Mouse (Mus musculus): ENCODE measurements around the gene Ksr2. TPM values are rescaled to one million over a fixed set of nuclear protein-coding genes. Genes with fewer than 3 reads are reported as not detected.

Ksr2 gene
- polyA plus RNA-seq, 1 experiment from 2014 or later = 1.4 TPM

DNA sequence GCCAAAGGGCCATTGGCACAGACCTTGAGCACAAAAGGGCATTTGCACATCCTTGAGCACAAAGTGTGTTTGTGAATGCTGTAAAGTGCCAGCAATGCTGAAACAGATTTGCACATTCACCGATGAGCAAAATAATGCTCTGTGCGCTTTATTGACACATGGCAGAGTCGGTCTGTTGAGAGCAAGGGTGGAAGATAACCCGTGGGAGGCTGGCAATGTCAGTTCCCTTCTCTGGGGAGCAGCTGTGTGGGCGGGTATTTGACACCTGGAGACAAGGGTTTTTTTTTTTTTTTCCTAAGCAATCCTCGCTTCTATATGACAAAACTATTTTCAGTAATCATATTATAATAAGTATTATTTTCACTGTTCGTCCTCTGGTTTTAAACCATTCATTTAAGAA is 389.8 kb downstream of the Ksr2 start:
- Histone ChIP-seq H3K36me3 (ENCODE audit: control insufficient read depth, insufficient read depth, low read length) (no peaks in the 10 kb centered on the region), H3K9ac (ENCODE audit: low read length) (no peak overlapping the region), H3K4me2 (ENCODE audit: low read depth) (no peak overlapping the region), H3K27ac (ENCODE audit: low read depth, low read length) (no peak overlapping the region), H3K27me3 (ENCODE audit: control insufficient read depth, insufficient read depth, low read length) (no peaks in the 10 kb centered on the region), H3K4me1 (ENCODE audit: control insufficient read depth, insufficient read depth, low read length) (no peaks in the 10 kb centered on the region), H3K9me3 (ENCODE audit: control insufficient read depth, low read length) (no peaks in the 10 kb centered on the region), H3K4me3 (ENCODE audit: low read depth, low read length) (no peak overlapping the region)
- ATAC-seq (ENCODE audit: insufficient read depth, low FRiP score, low TSS enrichment) (no peak), DNase-seq (ENCODE audit: low spot score) (no peak)
- WGBS = 73% methylated on average over 7 of the region's 7 CpGs

DNA sequence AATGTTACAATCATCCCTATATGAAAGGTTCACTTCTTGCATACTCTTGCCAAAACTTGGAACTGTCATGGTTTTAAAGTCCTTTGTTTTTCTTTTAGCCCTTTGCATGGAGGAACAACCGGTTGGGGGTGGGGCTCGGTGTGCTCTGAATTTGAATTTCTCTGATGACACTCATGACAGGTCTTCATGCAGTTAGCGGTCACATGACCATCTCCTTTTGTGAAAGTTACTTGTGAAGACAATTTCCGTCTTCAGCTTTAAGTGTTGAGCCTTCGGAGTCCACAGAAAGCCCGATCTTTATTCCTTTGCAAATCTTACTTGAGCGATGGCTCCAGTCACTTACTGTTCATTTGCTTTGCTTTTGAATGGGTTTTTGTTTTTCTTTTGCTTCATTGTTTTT is 397.1 kb downstream of the Ksr2 start:
- Histone ChIP-seq H3K27ac (ENCODE audit: low read depth, low read length) (no peak overlapping the region), H3K4me3 (ENCODE audit: low read depth, low read length) (no peak overlapping the region), H3K9ac (ENCODE audit: low read length) (no peak overlapping the region), H3K36me3 (ENCODE audit: control insufficient read depth, insufficient read depth, low read length) (no peaks in the 10 kb centered on the region), H3K9me3 (ENCODE audit: control insufficient read depth, low read length) (no peaks in the 10 kb centered on the region), H3K4me1 (ENCODE audit: control insufficient read depth, insufficient read depth, low read length) (no peaks in the 10 kb centered on the region), H3K27me3 (ENCODE audit: control insufficient read depth, insufficient read depth, low read length) (no peaks in the 10 kb centered on the region), H3K4me2 (ENCODE audit: low read depth) (no peak overlapping the region)
- DNase-seq (ENCODE audit: low spot score) = no peak
- 94% methylated on average over 7 of the region's 7 CpGs for WGBS
- no peak for ATAC-seq (ENCODE audit: insufficient read depth, low FRiP score, low TSS enrichment)

DNA sequence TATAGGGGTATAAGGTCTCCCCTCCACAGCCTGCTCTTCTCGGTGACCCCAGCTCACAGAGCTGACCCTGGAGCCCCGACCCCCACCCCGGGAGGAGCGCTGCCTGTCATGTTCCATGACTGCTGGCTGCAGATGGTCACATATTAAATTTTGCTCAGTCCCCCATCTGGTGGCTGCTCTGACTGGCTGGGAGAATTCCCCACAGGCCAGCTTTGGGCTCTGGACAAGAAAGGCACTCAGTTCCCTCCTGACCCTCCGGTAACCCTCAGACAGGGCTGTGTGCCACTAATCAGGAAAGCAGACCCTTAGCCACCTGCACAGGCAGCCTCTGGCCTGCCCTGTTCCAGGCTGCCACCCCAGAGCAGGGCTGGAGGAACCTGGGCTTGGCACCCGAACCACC is 405.0 kb downstream of the Ksr2 start:
- no peak for DNase-seq (ENCODE audit: low spot score)
- H3K27ac ChIP-seq (ENCODE audit: low read depth, low read length) = no peak overlapping the region
- no peaks in the 10 kb centered on the region for H3K27me3 ChIP-seq (ENCODE audit: control insufficient read depth, insufficient read depth, low read length)
- WGBS = 76% methylated on average over 6 of the region's 6 CpGs
- H3K4me1 ChIP-seq (ENCODE audit: control insufficient read depth, insufficient read depth, low read length) = no peaks in the 10 kb centered on the region; the same call in 1 of the 2 replicates
- H3K4me3 ChIP-seq (ENCODE audit: low read depth, low read length) = no peak overlapping the region
- H3K4me2 ChIP-seq (ENCODE audit: low read depth) = no peak overlapping the region
- no peaks in the 10 kb centered on the region for H3K9me3 ChIP-seq (ENCODE audit: control insufficient read depth, low read length)
- ATAC-seq (ENCODE audit: insufficient read depth, low FRiP score, low TSS enrichment) = no peak
- H3K36me3 ChIP-seq (ENCODE audit: control insufficient read depth, insufficient read depth, low read length) = no peaks in the 10 kb centered on the region
- H3K9ac ChIP-seq (ENCODE audit: low read length) = no peak overlapping the region

DNA sequence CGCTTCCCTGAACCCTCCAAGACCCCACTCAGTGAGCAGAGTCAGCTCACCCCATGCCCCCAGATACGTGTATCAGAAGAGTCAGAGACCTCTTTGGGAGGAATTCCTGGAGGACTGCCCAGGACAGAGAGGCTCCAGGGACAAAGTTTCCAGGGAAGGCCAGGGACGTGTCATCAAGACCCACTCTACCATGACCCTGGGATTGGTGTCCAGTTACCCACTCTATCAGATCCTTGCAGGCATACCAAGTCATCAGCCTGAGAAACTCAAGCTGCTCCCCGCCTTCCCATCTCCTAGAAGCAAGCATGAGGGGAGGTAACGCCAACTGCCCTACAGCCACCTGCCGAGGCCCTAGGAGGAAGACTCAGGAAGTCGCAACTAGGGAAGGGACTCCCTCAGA is 406.6 kb downstream of the Ksr2 start:
- no peaks in the 10 kb centered on the region for H3K36me3 ChIP-seq (ENCODE audit: control insufficient read depth, insufficient read depth, low read length)
- H3K4me3 ChIP-seq (ENCODE audit: low read depth, low read length) = no peak overlapping the region
- ATAC-seq (ENCODE audit: insufficient read depth, low FRiP score, low TSS enrichment) = no peak
- H3K4me2 ChIP-seq (ENCODE audit: low read depth) = no peak overlapping the region
- 78% methylated on average over 7 of the region's 7 CpGs for WGBS
- H3K4me1 ChIP-seq (ENCODE audit: control insufficient read depth, insufficient read depth, low read length) = no peaks in the 10 kb centered on the region; the same call in 1 of the 2 replicates
- no peak overlapping the region for H3K27ac ChIP-seq (ENCODE audit: low read depth, low read length)
- H3K9me3 ChIP-seq (ENCODE audit: control insufficient read depth, low read length) = no peaks in the 10 kb centered on the region
- no peak overlapping the region for H3K9ac ChIP-seq (ENCODE audit: low read length)
- DNase-seq (ENCODE audit: low spot score) = no peak
- no peaks in the 10 kb centered on the region for H3K27me3 ChIP-seq (ENCODE audit: control insufficient read depth, insufficient read depth, low read length)

DNA sequence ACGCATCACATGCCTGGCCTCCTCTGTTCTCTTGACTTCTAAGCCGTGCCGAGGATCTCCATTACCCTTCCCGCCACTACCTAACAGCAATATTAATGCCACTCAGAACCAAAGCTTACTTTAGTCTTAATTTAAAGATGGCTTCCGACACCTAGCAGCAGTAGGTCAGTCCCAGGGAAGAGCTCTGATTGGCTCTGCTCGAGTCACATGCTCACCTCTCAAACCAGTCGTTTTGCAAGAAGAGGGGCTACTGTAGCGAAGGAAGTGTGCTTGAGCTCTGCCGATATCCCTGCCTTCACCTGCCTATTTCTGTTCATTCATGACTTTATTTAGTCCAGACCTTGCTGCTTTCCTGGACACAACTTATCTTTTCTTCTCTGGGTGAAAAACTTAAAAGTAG is 410.0 kb downstream of the Ksr2 start:
- ATAC-seq (ENCODE audit: insufficient read depth, low FRiP score, low TSS enrichment) = no peak
- Histone ChIP-seq H3K27ac (ENCODE audit: low read depth, low read length) (no peak overlapping the region), H3K4me3 (ENCODE audit: low read depth, low read length) (no peak overlapping the region), H3K9me3 (ENCODE audit: control insufficient read depth, low read length) (no peaks in the 10 kb centered on the region), H3K27me3 (ENCODE audit: control insufficient read depth, insufficient read depth, low read length) (no peaks in the 10 kb centered on the region), H3K36me3 (ENCODE audit: control insufficient read depth, insufficient read depth, low read length) (no peaks in the 10 kb centered on the region), H3K9ac (ENCODE audit: low read length) (no peak overlapping the region), H3K4me1 (ENCODE audit: control insufficient read depth, insufficient read depth, low read length) (no peaks in the 10 kb centered on the region; the same call in 1 of the 2 replicates), H3K4me2 (ENCODE audit: low read depth) (no peak overlapping the region)
- no peak for DNase-seq (ENCODE audit: low spot score)
- whole genome bisulfite sequencing = 91% methylated on average over 9 of the region's 9 CpGs

DNA sequence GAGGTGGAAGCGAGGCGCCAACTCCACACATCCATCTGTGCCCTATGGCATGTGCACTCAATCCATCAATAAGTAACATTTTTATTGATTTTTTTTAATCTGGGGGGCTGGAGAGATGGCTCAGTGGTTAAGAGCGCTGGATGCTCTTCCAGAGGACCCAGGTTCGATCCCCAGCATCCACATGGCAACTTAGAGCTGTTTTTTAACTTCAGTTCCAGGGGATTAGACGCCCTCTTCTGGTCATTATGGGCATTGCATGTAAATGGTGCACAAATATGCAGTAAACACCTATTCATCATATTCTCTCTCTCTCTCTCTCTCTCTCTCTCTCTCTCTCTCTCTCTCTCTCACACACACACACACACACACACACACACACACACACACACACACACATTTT is 410.7 kb downstream of the Ksr2 start:
- no peaks in the 10 kb centered on the region for H3K9me3 ChIP-seq (ENCODE audit: control insufficient read depth, low read length)
- H3K4me3 ChIP-seq (ENCODE audit: low read depth, low read length) = no peak overlapping the region
- DNase-seq (ENCODE audit: low spot score) = no peak
- H3K27me3 ChIP-seq (ENCODE audit: control insufficient read depth, insufficient read depth, low read length) = no peaks in the 10 kb centered on the region
- H3K4me2 ChIP-seq (ENCODE audit: low read depth) = no peak overlapping the region
- no peaks in the 10 kb centered on the region for H3K4me1 ChIP-seq (ENCODE audit: control insufficient read depth, insufficient read depth, low read length)
- no peak for ATAC-seq (ENCODE audit: insufficient read depth, low FRiP score, low TSS enrichment)
- H3K36me3 ChIP-seq (ENCODE audit: control insufficient read depth, insufficient read depth, low read length) = no peaks in the 10 kb centered on the region
- H3K27ac ChIP-seq (ENCODE audit: low read depth, low read length) = no peak overlapping the region
- no peak overlapping the region for H3K9ac ChIP-seq (ENCODE audit: low read length)
- 77% methylated on average over 5 of the region's 5 CpGs for WGBS

Other genes with a start within 250 kb of the Ksr2 start
- 915 and 934 TPM in 2 replicates for gene Pebp1, start 126.4 kb upstream of the Ksr2 start, polyA plus RNA-seq (2014; fragmentation: Nextera tagmentation; extraction: Ambion mirVana)
- gene Vsig10, start 94.9 kb upstream of the Ksr2 start, polyA plus RNA-seq (2014; fragmentation: Nextera tagmentation; extraction: Ambion mirVana) = 1.4 and 2.0 TPM in 2 replicates
- 92.2 and 99.2 TPM in 2 replicates for gene Wsb2, start 56.7 kb upstream of the Ksr2 start, polyA plus RNA-seq (2014; fragmentation: Nextera tagmentation; extraction: Ambion mirVana)
- 84.9 and 90.2 TPM in 2 replicates for gene Rfc5, start 25.0 kb upstream of the Ksr2 start, polyA plus RNA-seq (2014; fragmentation: Nextera tagmentation; extraction: Ambion mirVana)